Mouse (Mus musculus): ENCODE results near the gene Tepsin. TPM values are rescaled to one million over a fixed set of nuclear protein-coding genes. Genes with fewer than 3 reads are reported as not detected.
A peak's percentile ranks its signal among the peaks of the same experiment; 100 is the strongest.

Tepsin gene
- polyA plus RNA-seq, 1 experiment from 2014 or later = 21.3 TPM

DNA sequence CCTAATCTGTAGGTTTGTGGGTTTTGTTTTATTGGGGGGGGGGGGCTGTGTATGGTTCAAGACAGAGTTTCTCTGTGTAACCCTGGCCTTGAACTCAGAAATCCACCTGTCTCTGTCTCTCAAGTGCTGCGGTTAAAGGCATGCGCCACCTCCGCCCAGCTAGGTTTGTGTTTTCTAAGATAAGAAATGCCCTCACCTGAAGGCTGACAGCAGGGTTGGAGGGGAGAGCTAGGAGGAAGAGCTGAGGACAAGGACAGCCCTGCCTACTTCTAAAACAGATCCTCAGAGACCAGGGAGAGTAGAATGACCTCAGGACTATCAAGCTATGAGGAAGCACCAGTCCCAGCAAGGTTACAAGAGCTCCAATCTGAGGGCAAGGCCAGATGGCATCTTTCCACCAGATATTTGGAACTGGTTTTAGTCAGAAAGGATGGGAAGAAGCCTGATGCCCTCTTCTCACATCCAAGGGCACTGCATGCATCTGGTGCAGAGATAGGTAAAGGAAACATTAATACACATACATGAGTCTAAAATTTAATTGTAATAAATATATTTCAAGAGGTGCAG, 5.0 kb upstream of the Tepsin start:
- Histone ChIP-seq H3K4me3 (ENCODE audit: low read depth, low read length) (no peak overlapping the region), H3K27ac (ENCODE audit: low read length) (no peak overlapping the region), H3K4me2 (ENCODE audit: low read length) (no peak overlapping the region), H3K4me1 (ENCODE audit: control insufficient read depth, insufficient read depth, low read length) (peaks cover 12% of the 10 kb centered on the region), H3K9ac (ENCODE audit: low read depth, low read length) (no peak overlapping the region), H3K9me3 (replicated peaks; ENCODE audit: control insufficient read depth, low read length, poor library complexity, severe bottlenecking) (no peaks in the 10 kb centered on the region), H3K27me3 (ENCODE audit: control insufficient read depth, insufficient read depth, low read depth, low read length) (no peaks in the 10 kb centered on the region), H3K36me3 (ENCODE audit: control insufficient read depth, insufficient read depth, low read length) (peaks cover 16% of the 10 kb centered on the region)
- no peak for ATAC-seq
- 97% methylated on average over 3 of the region's 3 CpGs for WGBS

GRCm38 (mm10) chr11:120101036-120101435, 2.5 kb upstream of the Tepsin start:
- Histone ChIP-seq H3K9ac (ENCODE audit: low read depth, low read length) (0 out of 2 replicates have a peak overlapping the region, but pooled peaks have one; percentile 24), H3K27me3 (ENCODE audit: control insufficient read depth, insufficient read depth, low read depth, low read length) (no peaks in the 10 kb centered on the region), H3K4me2 (ENCODE audit: low read length) (no peak overlapping the region), H3K9me3 (replicated peaks; ENCODE audit: control insufficient read depth, low read length, poor library complexity, severe bottlenecking) (no peaks in the 10 kb centered on the region), H3K4me1 (ENCODE audit: control insufficient read depth, insufficient read depth, low read length) (peaks cover 21% of the 10 kb centered on the region), H3K27ac (ENCODE audit: low read length) (peak overlapping the region; percentile 23), H3K4me3 (ENCODE audit: low read depth, low read length) (no peak overlapping the region), H3K36me3 (ENCODE audit: control insufficient read depth, insufficient read depth, low read length) (peaks cover 16% of the 10 kb centered on the region)
- ATAC-seq = no peak
- 0% methylated on average over 3 of the region's 3 CpGs for WGBS

DNA sequence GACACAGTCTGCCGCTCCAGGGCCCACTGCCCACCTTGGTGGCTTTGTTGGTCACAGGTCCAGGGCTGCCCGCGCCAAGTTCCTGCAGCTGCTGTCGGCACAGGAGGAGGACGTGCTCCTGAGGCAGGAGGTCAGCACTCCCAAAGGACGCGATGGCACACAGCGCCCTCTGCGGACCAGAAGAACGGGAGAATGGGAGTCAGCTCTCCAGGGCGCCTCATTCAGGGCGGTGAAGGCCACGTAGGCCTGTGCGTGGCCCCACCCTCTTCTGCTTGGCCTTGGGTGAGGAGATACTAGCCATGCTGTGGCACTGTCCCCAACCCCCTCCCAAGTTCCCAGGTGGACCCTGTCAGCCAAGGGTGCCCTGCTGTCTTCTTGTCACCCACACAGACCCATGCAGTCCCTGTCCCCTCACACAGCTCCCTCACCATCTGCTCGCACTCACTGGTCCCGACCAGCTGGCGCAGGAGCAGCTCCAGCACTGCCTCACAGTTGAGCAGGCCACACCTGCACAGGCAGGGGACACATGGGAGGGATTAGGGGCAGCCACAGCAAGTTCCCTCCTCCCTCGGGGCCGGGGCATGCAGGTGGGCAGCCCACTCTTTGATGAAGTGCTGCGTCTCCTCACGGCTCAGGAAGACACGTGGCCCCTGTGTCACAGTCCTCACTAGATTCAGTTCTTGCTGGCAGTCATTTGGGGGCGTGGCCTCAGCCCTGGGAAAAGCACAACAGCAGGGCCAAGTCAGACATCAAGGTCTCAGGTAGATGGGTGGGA, 5.5 kb downstream of the Tepsin start:
- ATAC-seq = no peak
- Histone ChIP-seq H3K4me2 (ENCODE audit: low read length) (no peak overlapping the region), H3K9me3 (replicated peaks; ENCODE audit: control insufficient read depth, low read length, poor library complexity, severe bottlenecking) (no peaks in the 10 kb centered on the region), H3K4me1 (ENCODE audit: control insufficient read depth, insufficient read depth, low read length) (peaks cover 8% of the 10 kb centered on the region), H3K4me3 (ENCODE audit: low read depth, low read length) (no peak overlapping the region), H3K27ac (ENCODE audit: low read length) (no peak overlapping the region), H3K27me3 (ENCODE audit: control insufficient read depth, insufficient read depth, low read depth, low read length) (no peaks in the 10 kb centered on the region), H3K36me3 (ENCODE audit: control insufficient read depth, insufficient read depth, low read length) (peaks cover 24% of the 10 kb centered on the region), H3K9ac (ENCODE audit: low read depth, low read length) (no peak overlapping the region)
- 76% methylated on average over 23 of the region's 23 CpGs for WGBS

- no peak overlapping the region for H3K4me2 ChIP-seq (ENCODE audit: low read length)
- peaks cover 24% of the 10 kb centered on the region for H3K36me3 ChIP-seq (ENCODE audit: control insufficient read depth, insufficient read depth, low read length)
- H3K27ac ChIP-seq (ENCODE audit: low read length) = no peak overlapping the region
- 93% methylated on average over 4 of the region's 4 CpGs for WGBS
- H3K9me3 ChIP-seq (replicated peaks; ENCODE audit: control insufficient read depth, low read length, poor library complexity, severe bottlenecking) = no peaks in the 10 kb centered on the region
- H3K9ac ChIP-seq (ENCODE audit: low read depth, low read length) = no peak overlapping the region
- H3K4me1 ChIP-seq (ENCODE audit: control insufficient read depth, insufficient read depth, low read length) = peaks cover 8% of the 10 kb centered on the region
- no peak for ATAC-seq
- H3K4me3 ChIP-seq (ENCODE audit: low read depth, low read length) = no peak overlapping the region
- H3K27me3 ChIP-seq (ENCODE audit: control insufficient read depth, insufficient read depth, low read depth, low read length) = no peaks in the 10 kb centered on the region
Measured at GRCm38 (mm10) chr11:120090661-120091060, 7.9 kb downstream of the Tepsin start.

GRCm38 (mm10) chr11:120086702-120087152, 11.8 kb downstream of the Tepsin start, which contains the start of gene Cep131:
Gene Cep131 (minus strand): TSS chr11:120086827.
- peak; percentile 99 for ATAC-seq
- Histone ChIP-seq H3K4me1 (ENCODE audit: control insufficient read depth, insufficient read depth, low read length) (peaks cover 16% of the 10 kb centered on the region), H3K4me3 (ENCODE audit: low read depth, low read length) (peak within 1 kb of the TSS; percentile 68), H3K27me3 (ENCODE audit: control insufficient read depth, insufficient read depth, low read depth, low read length) (no peaks in the 10 kb centered on the region), H3K27ac (ENCODE audit: low read length) (peak within 1 kb of the TSS; percentile 83), H3K36me3 (ENCODE audit: control insufficient read depth, insufficient read depth, low read length) (peaks cover 8% of the 10 kb centered on the region; the same call in 1 of the 2 replicates), H3K9ac (ENCODE audit: low read depth, low read length) (peak within 1 kb of the TSS; percentile 88), H3K4me2 (ENCODE audit: low read length) (peak within 1 kb of the TSS; percentile 88), H3K9me3 (replicated peaks; ENCODE audit: control insufficient read depth, low read length, poor library complexity, severe bottlenecking) (no peaks in the 10 kb centered on the region)
- whole genome bisulfite sequencing = under 1% methylated on average over 34 of the region's 42 CpGs

DNA sequence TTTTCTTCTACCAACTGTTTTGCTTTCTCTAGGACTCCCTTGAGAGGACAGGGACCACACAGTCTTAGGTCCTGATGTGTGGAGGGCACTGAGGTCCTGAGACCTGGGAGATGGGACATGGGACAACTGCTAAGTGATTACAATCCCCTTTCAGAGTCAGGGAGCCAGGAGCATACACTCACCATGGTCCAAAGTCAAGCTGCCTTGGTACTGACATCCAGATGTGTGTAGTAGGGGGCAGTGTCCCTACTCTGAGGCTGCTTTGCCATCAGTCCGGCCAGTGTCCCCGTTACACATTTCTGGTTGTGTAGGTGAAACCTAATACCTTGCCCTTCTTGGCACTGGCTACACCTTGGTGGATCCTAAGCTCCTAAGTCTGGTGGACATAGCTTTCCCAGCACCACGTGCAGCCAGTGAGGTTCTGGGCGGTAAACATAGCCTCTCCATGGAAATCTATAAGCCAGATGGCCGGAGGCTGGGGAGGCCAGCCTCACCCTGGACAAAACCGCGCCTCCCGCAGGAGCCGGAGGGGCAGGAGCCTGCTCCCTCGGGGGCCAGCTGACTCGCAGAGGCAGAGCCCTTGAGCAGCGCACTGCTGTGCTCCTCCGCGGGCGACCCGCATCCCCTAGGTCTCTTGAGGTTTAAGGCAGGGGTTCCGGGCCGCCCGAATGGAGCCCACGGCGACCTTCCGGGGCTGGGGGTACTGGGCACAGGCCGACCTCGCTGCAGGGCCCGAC, 12.5 kb downstream of the Tepsin start:
- Histone ChIP-seq H3K27ac (ENCODE audit: low read length) (peak overlapping the region; percentile 83), H3K4me3 (ENCODE audit: low read depth, low read length) (peak overlapping the region; percentile 68), H3K36me3 (ENCODE audit: control insufficient read depth, insufficient read depth, low read length) (peaks cover 6% of the 10 kb centered on the region), H3K27me3 (ENCODE audit: control insufficient read depth, insufficient read depth, low read depth, low read length) (no peaks in the 10 kb centered on the region), H3K4me2 (ENCODE audit: low read length) (peak overlapping the region; percentile 88), H3K9ac (ENCODE audit: low read depth, low read length) (peak overlapping the region; percentile 88), H3K4me1 (ENCODE audit: control insufficient read depth, insufficient read depth, low read length) (peaks cover 16% of the 10 kb centered on the region), H3K9me3 (replicated peaks; ENCODE audit: control insufficient read depth, low read length, poor library complexity, severe bottlenecking) (no peaks in the 10 kb centered on the region)
- ATAC-seq = peak; percentile 59
- under 1% methylated on average over 25 of the region's 25 CpGs for WGBS

- no peaks in the 10 kb centered on the region for H3K9me3 ChIP-seq (replicated peaks; ENCODE audit: control insufficient read depth, low read length, poor library complexity, severe bottlenecking)
- peaks cover 3% of the 10 kb centered on the region for H3K4me1 ChIP-seq (ENCODE audit: control insufficient read depth, insufficient read depth, low read length)
- WGBS = 95% methylated on average over 6 of the region's 6 CpGs
- H3K27ac ChIP-seq (ENCODE audit: low read length) = no peak overlapping the region
- no peak for ATAC-seq
- no peaks in the 10 kb centered on the region for H3K27me3 ChIP-seq (ENCODE audit: control insufficient read depth, insufficient read depth, low read depth, low read length)
- H3K4me2 ChIP-seq (ENCODE audit: low read length) = no peak overlapping the region
- no peak overlapping the region for H3K4me3 ChIP-seq (ENCODE audit: low read depth, low read length)
- no peak overlapping the region for H3K9ac ChIP-seq (ENCODE audit: low read depth, low read length)
- peaks cover 26% of the 10 kb centered on the region for H3K36me3 ChIP-seq (ENCODE audit: control insufficient read depth, insufficient read depth, low read length)
Measured at GRCm38 (mm10) chr11:120080282-120080681, 18.2 kb downstream of the Tepsin start.

GRCm38 (mm10) chr11:120076191-120076590, 22.3 kb downstream of the Tepsin start:
- no peaks in the 10 kb centered on the region for H3K27me3 ChIP-seq (ENCODE audit: control insufficient read depth, insufficient read depth, low read depth, low read length)
- H3K27ac ChIP-seq (ENCODE audit: low read length) = no peak overlapping the region
- ATAC-seq = no peak
- H3K4me3 ChIP-seq (ENCODE audit: low read depth, low read length) = no peak overlapping the region
- H3K36me3 ChIP-seq (ENCODE audit: control insufficient read depth, insufficient read depth, low read length) = peaks cover 34% of the 10 kb centered on the region
- H3K9ac ChIP-seq (ENCODE audit: low read depth, low read length) = no peak overlapping the region
- WGBS = 87% methylated on average over 3 of the region's 3 CpGs
- H3K4me1 ChIP-seq (ENCODE audit: control insufficient read depth, insufficient read depth, low read length) = no peaks in the 10 kb centered on the region
- no peak overlapping the region for H3K4me2 ChIP-seq (ENCODE audit: low read length)
- H3K9me3 ChIP-seq (replicated peaks; ENCODE audit: control insufficient read depth, low read length, poor library complexity, severe bottlenecking) = no peaks in the 10 kb centered on the region
